Mouse (Mus musculus): ENCODE results near the gene Wipi1.

Wipi1 gene

GRCm38 (mm10) chr11:109579999-109580398 is 31.8 kb downstream of the Wipi1 start:
- no peak for DNase-seq (ENCODE audit: extremely low spot score)

DNA sequence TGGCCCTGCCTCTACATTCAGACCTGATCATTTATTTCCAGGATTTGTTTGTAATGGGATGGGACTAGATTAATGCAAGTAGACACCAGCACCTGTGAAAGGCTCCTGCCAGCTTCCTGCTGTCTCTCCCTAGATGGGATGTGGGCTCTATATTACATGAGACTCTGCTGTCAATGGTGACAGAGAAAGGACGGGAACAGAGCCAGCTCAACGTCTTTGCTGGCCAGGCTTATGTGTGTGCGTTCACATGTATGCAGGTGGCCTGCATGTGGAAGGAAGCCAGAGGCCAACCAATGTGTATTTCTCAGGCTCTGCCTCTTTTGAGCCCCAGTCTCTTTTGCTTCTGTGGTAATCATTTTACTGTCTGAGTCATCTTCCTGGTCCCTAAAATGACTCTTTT is 33.2 kb downstream of the Wipi1 start:
- DNase-seq (ENCODE audit: extremely low spot score), result no peak

DNA sequence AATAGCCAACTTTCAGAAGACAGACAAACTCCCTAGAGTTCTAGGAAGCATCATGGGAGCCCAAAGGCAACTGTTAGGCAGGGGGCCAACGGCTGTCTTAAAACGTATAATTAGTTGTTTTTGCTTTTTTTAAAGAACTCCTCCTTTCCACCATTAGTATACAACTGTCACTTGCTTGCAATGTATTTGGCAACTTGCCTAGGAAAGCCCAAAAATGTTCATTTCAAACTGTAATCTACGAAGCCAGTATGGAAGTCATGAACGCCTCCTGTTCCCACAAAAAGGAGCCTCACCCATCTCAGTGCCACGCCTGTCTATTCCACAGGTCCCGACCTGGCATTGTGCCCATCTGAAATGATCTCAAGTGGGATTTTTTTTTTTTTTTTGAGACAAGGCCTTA is 35.9 kb downstream of the Wipi1 start:
- DNase-seq (ENCODE audit: extremely low spot score), result no peak

DNA sequence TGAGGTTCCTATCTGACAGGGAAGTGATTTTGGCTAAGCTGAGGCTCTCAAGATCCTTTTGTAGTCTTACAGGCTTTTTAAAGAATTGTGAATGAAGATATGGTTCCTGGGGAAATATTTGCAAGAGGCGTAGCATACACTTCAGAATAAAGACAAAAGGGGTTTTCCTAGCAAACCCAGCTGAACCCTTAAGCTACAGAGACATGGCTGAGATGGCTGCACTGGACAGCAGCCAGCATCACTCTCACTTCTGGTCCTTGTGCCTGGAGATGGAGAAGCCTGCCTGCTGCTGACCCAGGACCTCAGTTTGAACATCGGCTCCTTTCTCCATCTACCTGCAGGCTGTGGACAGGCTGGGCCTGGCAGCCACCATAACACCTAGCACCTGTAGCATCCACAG is 37.2 kb downstream of the Wipi1 start:
- DNase-seq (ENCODE audit: extremely low spot score), result no peak

DNA sequence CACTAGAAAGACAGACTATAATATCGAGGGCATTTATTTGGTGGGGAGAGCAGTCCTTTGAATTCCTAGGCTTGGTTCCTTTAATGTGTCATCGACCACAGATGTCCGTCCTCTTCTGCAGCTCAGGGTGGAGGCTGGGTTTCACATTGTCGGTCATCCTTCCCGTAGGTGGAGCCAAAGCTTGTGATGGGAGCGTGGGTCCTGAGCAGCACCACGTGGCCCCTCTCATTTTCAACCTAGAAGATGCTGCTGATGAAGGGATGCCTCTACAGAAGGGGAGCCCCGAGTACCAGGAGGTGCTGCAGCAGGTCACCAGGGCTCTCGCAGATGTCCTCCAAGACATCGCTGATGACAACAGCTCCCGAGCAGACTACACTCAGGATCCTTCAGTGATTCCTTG is 39.7 kb downstream of the Wipi1 start:
- no peak for DNase-seq (ENCODE audit: extremely low spot score)

- no peak for DNase-seq (ENCODE audit: extremely low spot score)
These were observed 42.0 kb downstream of the Wipi1 start for GRCm38 (mm10) chr11:109569809-109570208.

DNA sequence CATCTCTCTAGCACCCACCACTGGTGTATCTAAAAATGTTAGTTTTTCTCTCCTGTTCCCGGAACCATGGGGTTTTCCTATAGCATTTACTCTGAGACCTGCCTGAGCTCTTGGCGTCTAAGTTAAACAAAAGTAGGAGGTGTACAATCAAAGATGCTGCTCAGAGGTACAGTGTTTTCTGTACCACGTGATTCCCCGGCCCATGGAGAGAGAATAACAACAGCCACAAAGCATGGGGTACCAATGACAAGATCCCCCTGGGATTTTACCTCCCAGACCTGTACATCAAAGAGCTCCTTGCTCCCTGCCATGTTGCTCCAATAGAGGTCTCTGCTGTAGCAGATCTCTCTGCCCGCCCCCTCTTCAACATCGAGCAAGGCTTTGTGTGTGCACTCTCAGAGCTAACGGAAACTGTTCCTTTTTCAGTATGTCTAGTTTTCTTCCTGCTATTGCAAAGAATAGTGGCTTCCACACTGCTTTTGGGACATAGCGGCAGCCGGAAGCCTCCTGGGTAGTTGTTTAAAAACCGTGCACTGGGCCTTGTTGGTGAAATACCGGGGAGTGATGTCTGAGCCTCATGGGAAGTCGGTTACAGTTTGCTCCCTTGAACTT is 42.7 kb downstream of the Wipi1 start:
- no peak for DNase-seq (ENCODE audit: extremely low spot score)

DNA sequence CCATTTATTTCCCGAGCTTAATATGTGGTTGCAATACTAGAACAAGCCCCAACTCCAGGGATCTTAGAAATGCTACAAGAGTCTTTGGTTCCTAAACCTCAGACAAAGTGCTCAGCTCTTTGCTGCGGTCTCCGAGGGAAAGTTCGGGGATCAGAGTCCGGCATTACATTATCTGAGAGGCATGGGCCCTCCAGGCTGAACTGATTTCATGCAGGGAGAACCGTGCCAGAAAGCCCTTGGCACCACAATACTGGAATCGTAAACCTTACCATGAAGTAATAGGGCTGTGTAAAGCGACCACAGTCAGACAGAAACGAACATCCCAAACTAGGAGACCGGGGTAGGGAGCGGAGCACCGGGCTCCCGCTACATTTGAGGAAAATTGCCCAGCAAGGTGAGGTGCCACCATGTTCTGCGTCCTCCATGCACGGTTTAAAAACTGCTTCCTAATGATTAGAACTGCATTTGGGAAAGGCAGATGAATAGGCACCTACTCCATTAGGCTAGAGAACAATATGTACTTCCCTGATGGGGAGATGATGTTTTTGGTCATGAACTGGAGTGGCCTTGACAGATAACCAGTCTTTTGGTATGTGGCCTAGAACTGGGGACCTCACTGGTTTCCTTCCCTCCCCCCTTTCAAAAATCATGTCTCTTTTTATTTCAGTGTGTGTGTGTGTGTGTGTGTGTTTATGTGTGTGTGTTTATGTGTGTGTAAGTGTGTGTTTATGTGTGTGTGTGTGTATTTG is 47.1 kb downstream of the Wipi1 start:
- no peak for DNase-seq (ENCODE audit: extremely low spot score)

GRCm38 (mm10) chr11:109563708-109564107 is 48.1 kb downstream of the Wipi1 start:
- DNase-seq (ENCODE audit: extremely low spot score), result no peak

- DNase-seq (ENCODE audit: extremely low spot score), result no peak
These were observed 50.3 kb downstream of the Wipi1 start for GRCm38 (mm10) chr11:109561445-109561844.

- no peak for DNase-seq (ENCODE audit: extremely low spot score)
These were observed 50.9 kb downstream of the Wipi1 start for GRCm38 (mm10) chr11:109560793-109561257.

- no peak for DNase-seq (ENCODE audit: extremely low spot score)
These were observed 52.5 kb downstream of the Wipi1 start for GRCm38 (mm10) chr11:109559241-109559640.

DNA sequence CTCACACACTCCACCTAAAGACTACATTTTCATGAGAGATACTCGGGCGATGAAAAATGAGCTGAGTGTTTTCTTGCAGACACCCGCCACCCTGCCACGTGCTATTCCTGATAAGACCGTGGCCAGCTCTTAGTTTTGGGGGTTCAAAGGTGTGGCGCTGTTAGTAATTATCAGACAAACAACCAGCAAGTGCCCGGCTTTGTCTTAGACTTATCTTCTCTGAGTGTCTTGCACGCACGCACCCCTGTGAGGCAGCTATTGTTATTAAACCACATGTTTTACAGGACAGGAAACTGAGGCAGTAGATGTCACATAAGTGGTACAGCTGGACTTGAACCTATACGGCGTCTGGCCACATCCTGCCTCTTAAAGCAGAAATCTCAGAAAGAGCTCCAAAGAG is 54.3 kb downstream of the Wipi1 start:
- no peak for DNase-seq (ENCODE audit: extremely low spot score)

GRCm38 (mm10) chr11:109556130-109556529 is 55.6 kb downstream of the Wipi1 start:
- no peak for DNase-seq (ENCODE audit: extremely low spot score)

DNA sequence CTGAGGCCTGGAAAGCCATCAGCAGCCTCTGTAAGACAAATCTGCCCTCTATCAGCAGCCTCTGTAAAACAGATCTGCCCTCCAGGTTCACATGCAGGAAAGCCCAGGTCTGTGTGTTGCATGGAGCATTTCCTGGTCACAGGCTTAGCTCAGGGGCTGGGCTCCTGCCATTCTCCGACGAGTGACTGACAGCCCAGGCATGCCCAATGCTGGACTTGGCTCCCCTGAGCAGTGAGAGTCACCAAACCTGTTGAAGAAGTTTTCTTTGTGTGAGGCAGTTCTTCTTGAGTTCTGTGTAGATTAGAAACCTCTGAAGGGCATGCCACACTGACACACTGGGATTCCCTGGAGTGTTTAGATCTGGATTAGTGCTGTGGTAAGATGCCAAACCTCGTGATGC is 57.3 kb downstream of the Wipi1 start:
- no peak for DNase-seq (ENCODE audit: extremely low spot score)

DNA sequence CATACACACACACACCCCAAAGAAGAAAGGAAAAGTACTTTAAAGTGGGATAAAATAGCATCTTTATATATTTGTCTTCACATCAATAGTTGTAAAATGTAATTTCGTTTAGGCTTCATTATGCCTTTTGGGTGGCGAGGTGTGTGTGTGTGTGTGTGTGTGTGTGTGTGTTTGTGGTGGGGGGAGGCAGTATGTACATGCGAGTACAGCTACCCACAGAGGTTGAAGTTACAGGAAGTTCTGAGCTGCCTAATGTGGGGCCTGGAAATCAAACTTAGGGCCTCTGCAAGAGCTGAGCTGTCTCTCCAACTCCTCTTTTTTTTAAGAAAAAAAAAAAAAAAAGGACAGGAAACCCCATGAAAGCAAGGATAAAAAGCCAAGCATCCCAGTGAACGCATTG is 57.8 kb downstream of the Wipi1 start:
- DNase-seq (ENCODE audit: extremely low spot score), result no peak

GRCm38 (mm10) chr11:109549599-109550290 is 62.0 kb downstream of the Wipi1 start:
- DNase-seq (ENCODE audit: extremely low spot score), result no peak

- DNase-seq (ENCODE audit: extremely low spot score), result no peak
These were observed 64.1 kb downstream of the Wipi1 start for GRCm38 (mm10) chr11:109547652-109548051.

DNA sequence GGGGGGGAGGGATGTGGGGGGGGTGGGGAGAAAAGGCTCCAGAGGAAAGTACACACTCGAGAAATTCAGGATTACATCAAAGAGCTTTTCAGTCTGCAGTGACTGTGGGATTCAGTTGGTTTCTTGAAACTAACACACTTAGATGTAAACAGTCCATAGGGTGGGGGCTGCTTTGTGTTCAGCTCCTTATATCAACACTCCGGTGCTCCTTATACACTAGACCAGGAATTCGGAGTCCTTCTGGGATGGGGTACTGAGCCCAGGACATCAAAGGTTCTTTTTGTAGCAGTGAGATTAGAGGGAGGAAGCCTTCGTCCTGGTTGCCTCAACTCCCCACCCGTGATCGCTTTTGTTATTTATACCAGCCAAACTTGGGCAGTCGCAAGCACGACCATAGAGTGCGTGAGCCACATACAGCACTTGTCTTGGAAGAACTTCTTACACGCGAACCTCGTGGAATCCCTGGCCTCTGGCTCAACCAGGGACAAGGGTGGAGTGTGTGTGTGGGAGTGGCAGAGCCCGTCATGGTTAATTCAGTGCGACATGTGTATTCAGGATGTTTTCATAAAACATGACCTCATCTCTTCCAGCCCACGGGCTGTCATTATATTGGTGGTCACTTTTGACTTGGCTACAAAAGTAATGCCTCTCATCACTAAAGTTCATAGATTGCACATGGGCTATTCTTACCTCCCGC is 65.3 kb downstream of the Wipi1 start:
- no peak for DNase-seq (ENCODE audit: extremely low spot score)

DNA sequence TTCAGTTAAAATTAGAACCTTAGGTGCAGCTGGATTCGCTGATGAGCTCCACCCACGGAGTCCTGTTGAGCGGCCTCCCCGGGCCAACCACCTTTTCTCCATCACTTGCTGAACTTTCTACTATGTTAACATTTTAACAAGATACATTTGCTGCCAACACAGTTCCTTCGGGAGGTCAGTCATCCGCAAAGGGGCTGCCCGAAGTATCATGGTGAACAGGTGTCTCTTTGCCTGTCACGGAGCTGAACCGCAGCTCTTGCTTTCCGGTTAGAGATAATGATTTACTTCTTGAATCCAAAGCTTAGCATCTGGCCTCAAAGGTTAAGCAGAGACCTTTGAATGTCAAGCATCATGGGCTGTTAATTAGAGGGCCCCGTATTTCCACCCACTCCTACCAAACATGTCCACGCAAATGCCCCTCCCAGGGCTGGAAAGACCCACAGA is 66.0 kb downstream of the Wipi1 start:
- no peak for DNase-seq (ENCODE audit: extremely low spot score)

- DNase-seq (ENCODE audit: extremely low spot score), result no peak
These were observed 66.5 kb downstream of the Wipi1 start for GRCm38 (mm10) chr11:109545265-109545664.

DNA sequence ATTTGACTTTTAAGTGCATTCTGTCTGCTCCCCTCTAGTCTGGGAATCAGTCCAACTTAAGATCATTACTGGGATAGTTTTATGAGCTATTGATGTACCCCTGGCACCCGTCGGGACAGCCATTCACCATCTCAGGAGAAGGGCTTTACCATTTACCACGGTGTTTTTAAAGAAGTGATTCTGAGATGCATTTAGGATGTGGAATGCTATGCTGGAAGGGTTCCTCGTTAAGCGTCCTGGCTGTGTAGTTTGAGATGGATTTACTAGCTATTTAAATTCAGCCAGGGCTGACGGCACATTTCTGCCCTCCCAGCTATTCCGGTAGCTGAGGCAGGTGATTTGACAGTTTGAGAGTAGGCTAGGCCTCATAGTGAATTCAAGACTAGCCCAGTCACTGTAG is 67.3 kb downstream of the Wipi1 start:
- no peak for DNase-seq (ENCODE audit: extremely low spot score)

All from embryo, embryonic 9.5 days (tissue).